Mouse (Mus musculus): Measurements from ENCODE around the gene Hcst.

- no peak for TF ChIP-seq CTCF (IDR thresholded peaks at IDR 0.05; ENCODE audit: low read depth, low read length)
- no peak for TF ChIP-seq POLR2A (IDR thresholded peaks at IDR 0.05; ENCODE audit: extremely low read depth, insufficient read depth, low read length)
Measured at GRCm38 (mm10) chr7:30453766-30454165, 34.1 kb upstream of the Hcst start.
